Mouse (Mus musculus): ENCODE data around the gene Cd3eap. TPM values are rescaled to one million over a fixed set of nuclear protein-coding genes. Genes with fewer than 3 reads are reported as not detected.

Cd3eap gene
- polyA plus RNA-seq, 1 experiment from 2014 or later: 18.0 TPM

GRCm38 (mm10) chr7:19343210-19343808, 16.0 kb downstream of the Cd3eap start:
- Histone ChIP-seq H3K4me3 (ENCODE audit: low read depth, low read length) (no peak overlapping the region), H3K36me3 (ENCODE audit: control insufficient read depth, insufficient read depth, low read length) (no peaks in the 10 kb centered on the region), H3K27me3 (ENCODE audit: control insufficient read depth, insufficient read depth, low read length) (peaks cover 8% of the 10 kb centered on the region), H3K4me2 (ENCODE audit: low read depth) (peak overlapping the region; percentile 72; the same call in 1 of the 2 replicates), H3K27ac (ENCODE audit: low read depth, low read length) (no peak overlapping the region), H3K4me1 (ENCODE audit: control insufficient read depth, insufficient read depth, low read length) (peaks cover 16% of the 10 kb centered on the region), H3K9ac (ENCODE audit: low read length) (no peak overlapping the region), H3K9me3 (ENCODE audit: control insufficient read depth, low read length) (no peaks in the 10 kb centered on the region)
- DNase-seq (ENCODE audit: low spot score) (peak; percentile 82), ATAC-seq (ENCODE audit: insufficient read depth, low FRiP score, low TSS enrichment) (no peak)
- 3% methylated on average over 11 of the region's 11 CpGs for WGBS

GRCm38 (mm10) chr7:19342481-19343027, 16.7 kb downstream of the Cd3eap start:
- under 1% methylated on average over 27 of the region's 27 CpGs for WGBS
- Histone ChIP-seq H3K4me1 (ENCODE audit: control insufficient read depth, insufficient read depth, low read length) (peaks cover 16% of the 10 kb centered on the region), H3K36me3 (ENCODE audit: control insufficient read depth, insufficient read depth, low read length) (no peaks in the 10 kb centered on the region), H3K4me3 (ENCODE audit: low read depth, low read length) (peak overlapping the region; percentile 40), H3K4me2 (ENCODE audit: low read depth) (peak overlapping the region; percentile 72), H3K27me3 (ENCODE audit: control insufficient read depth, insufficient read depth, low read length) (peaks cover 8% of the 10 kb centered on the region), H3K9me3 (ENCODE audit: control insufficient read depth, low read length) (no peaks in the 10 kb centered on the region), H3K27ac (ENCODE audit: low read depth, low read length) (no peak overlapping the region), H3K9ac (ENCODE audit: low read length) (no peak overlapping the region)
- ATAC-seq (ENCODE audit: insufficient read depth, low FRiP score, low TSS enrichment) (no peak), DNase-seq (ENCODE audit: low spot score) (peak; percentile 90)

- ATAC-seq (ENCODE audit: insufficient read depth, low FRiP score, low TSS enrichment): 0 out of 2 replicates have a peak, but pooled peaks have one; percentile 4
Observed at GRCm38 (mm10) chr7:19341761-19342409, 17.4 kb downstream of the Cd3eap start.

GRCm38 (mm10) chr7:19341250-19341649, 18.0 kb downstream of the Cd3eap start:
- Histone ChIP-seq H3K4me2 (ENCODE audit: low read depth) (peak overlapping the region; percentile 72), H3K36me3 (ENCODE audit: control insufficient read depth, insufficient read depth, low read length) (no peaks in the 10 kb centered on the region), H3K4me3 (ENCODE audit: low read depth, low read length) (no peak overlapping the region), H3K27ac (ENCODE audit: low read depth, low read length) (no peak overlapping the region), H3K9ac (ENCODE audit: low read length) (no peak overlapping the region), H3K9me3 (ENCODE audit: control insufficient read depth, low read length) (no peaks in the 10 kb centered on the region), H3K4me1 (ENCODE audit: control insufficient read depth, insufficient read depth, low read length) (peaks cover 16% of the 10 kb centered on the region), H3K27me3 (ENCODE audit: control insufficient read depth, insufficient read depth, low read length) (peaks cover 8% of the 10 kb centered on the region)
- ATAC-seq (ENCODE audit: insufficient read depth, low FRiP score, low TSS enrichment) (no peak), DNase-seq (ENCODE audit: low spot score) (no peak)
- WGBS: 16% methylated on average over 10 of the region's 10 CpGs

More at GRCm38 (mm10) chr7:19341761-19342409, 17.4 kb downstream of the Cd3eap start:
- Histone ChIP-seq H3K36me3 (ENCODE audit: control insufficient read depth, insufficient read depth, low read length) (no peaks in the 10 kb centered on the region), H3K27ac (ENCODE audit: low read depth, low read length) (no peak overlapping the region), H3K4me2 (ENCODE audit: low read depth) (peak overlapping the region; percentile 72), H3K9me3 (ENCODE audit: control insufficient read depth, low read length) (no peaks in the 10 kb centered on the region), H3K4me3 (ENCODE audit: low read depth, low read length) (peak overlapping the region; percentile 40), H3K4me1 (ENCODE audit: control insufficient read depth, insufficient read depth, low read length) (peaks cover 16% of the 10 kb centered on the region), H3K9ac (ENCODE audit: low read length) (peak overlapping the region; percentile 23), H3K27me3 (ENCODE audit: control insufficient read depth, insufficient read depth, low read length) (peaks cover 8% of the 10 kb centered on the region)
- WGBS: 0% methylated on average over 41 of the region's 41 CpGs
- no peak for DNase-seq (ENCODE audit: low spot score)

- Histone ChIP-seq H3K36me3 (ENCODE audit: control insufficient read depth, insufficient read depth, low read length) (no peaks in the 10 kb centered on the region), H3K9ac (ENCODE audit: low read length) (no peak overlapping the region), H3K27me3 (ENCODE audit: control insufficient read depth, insufficient read depth, low read length) (peaks cover 8% of the 10 kb centered on the region), H3K9me3 (ENCODE audit: control insufficient read depth, low read length) (no peaks in the 10 kb centered on the region), H3K27ac (ENCODE audit: low read depth, low read length) (no peak overlapping the region), H3K4me1 (ENCODE audit: control insufficient read depth, insufficient read depth, low read length) (peaks cover 7% of the 10 kb centered on the region; the same call in 1 of the 2 replicates), H3K4me2 (ENCODE audit: low read depth) (no peak overlapping the region), H3K4me3 (ENCODE audit: low read depth, low read length) (no peak overlapping the region)
- DNase-seq (ENCODE audit: low spot score) (no peak), ATAC-seq (ENCODE audit: insufficient read depth, low FRiP score, low TSS enrichment) (no peak)
- WGBS: 79% methylated on average over 7 of the region's 7 CpGs
Observed at GRCm38 (mm10) chr7:19338596-19338995, 20.7 kb downstream of the Cd3eap start.

GRCm38 (mm10) chr7:19338060-19338459, 21.2 kb downstream of the Cd3eap start:
- Histone ChIP-seq H3K27me3 (ENCODE audit: control insufficient read depth, insufficient read depth, low read length) (peaks cover 8% of the 10 kb centered on the region), H3K9ac (ENCODE audit: low read length) (no peak overlapping the region), H3K4me2 (ENCODE audit: low read depth) (no peak overlapping the region), H3K9me3 (ENCODE audit: control insufficient read depth, low read length) (no peaks in the 10 kb centered on the region), H3K27ac (ENCODE audit: low read depth, low read length) (no peak overlapping the region), H3K4me1 (ENCODE audit: control insufficient read depth, insufficient read depth, low read length) (peaks cover 7% of the 10 kb centered on the region; the same call in 1 of the 2 replicates), H3K36me3 (ENCODE audit: control insufficient read depth, insufficient read depth, low read length) (no peaks in the 10 kb centered on the region), H3K4me3 (ENCODE audit: low read depth, low read length) (no peak overlapping the region)
- DNase-seq (ENCODE audit: low spot score): no peak
- ATAC-seq (ENCODE audit: insufficient read depth, low FRiP score, low TSS enrichment): no peak
- 64% methylated on average over 2 of the region's 2 CpGs for WGBS

GRCm38 (mm10) chr7:19337122-19337521, 22.2 kb downstream of the Cd3eap start:
- WGBS: 55% methylated on average over 10 of the region's 10 CpGs
- DNase-seq (ENCODE audit: low spot score): no peak

GRCm38 (mm10) chr7:19335583-19335982, 23.7 kb downstream of the Cd3eap start:
- DNase-seq (ENCODE audit: low spot score) (no peak), ATAC-seq (ENCODE audit: insufficient read depth, low FRiP score, low TSS enrichment) (no peak)
- Histone ChIP-seq H3K9me3 (ENCODE audit: control insufficient read depth, low read length) (no peaks in the 10 kb centered on the region), H3K27ac (ENCODE audit: low read depth, low read length) (no peak overlapping the region), H3K36me3 (ENCODE audit: control insufficient read depth, insufficient read depth, low read length) (no peaks in the 10 kb centered on the region), H3K4me1 (ENCODE audit: control insufficient read depth, insufficient read depth, low read length) (no peaks in the 10 kb centered on the region), H3K4me3 (ENCODE audit: low read depth, low read length) (no peak overlapping the region), H3K4me2 (ENCODE audit: low read depth) (no peak overlapping the region), H3K27me3 (ENCODE audit: control insufficient read depth, insufficient read depth, low read length) (no peaks in the 10 kb centered on the region), H3K9ac (ENCODE audit: low read length) (no peak overlapping the region)
- WGBS: 35% methylated on average over 3 of the region's 3 CpGs

More at GRCm38 (mm10) chr7:19337122-19337521, 22.2 kb downstream of the Cd3eap start:
- no peak overlapping the region for H3K4me3 ChIP-seq (ENCODE audit: low read depth, low read length)
- H3K4me2 ChIP-seq (ENCODE audit: low read depth): no peak overlapping the region
- ATAC-seq (ENCODE audit: insufficient read depth, low FRiP score, low TSS enrichment): no peak
- no peak overlapping the region for H3K27ac ChIP-seq (ENCODE audit: low read depth, low read length)
- no peak overlapping the region for H3K9ac ChIP-seq (ENCODE audit: low read length)
- no peaks in the 10 kb centered on the region for H3K9me3 ChIP-seq (ENCODE audit: control insufficient read depth, low read length)
- peaks cover 8% of the 10 kb centered on the region for H3K27me3 ChIP-seq (ENCODE audit: control insufficient read depth, insufficient read depth, low read length)
- H3K36me3 ChIP-seq (ENCODE audit: control insufficient read depth, insufficient read depth, low read length): no peaks in the 10 kb centered on the region
- peaks cover 6% of the 10 kb centered on the region; the same call in 1 of the 2 replicates for H3K4me1 ChIP-seq (ENCODE audit: control insufficient read depth, insufficient read depth, low read length)
